Mouse (Mus musculus) G1E (cell line): ENCODE measurements at regions not wholly inside any gene's neighbourhood (a gene's known extent, or its start where the extent isn't known, plus 50 kb on each side); places are given as distances from the start of the nearest gene placed in this dataset.

Source experiments
- CTCF ChIP-seq: IDR thresholded peaks from 2 replicates; pipeline ENCODE4 v1.5.1; 2012; ENCODE audit warnings: low read depth, low read length, inconsistent platforms, mixed read lengths
- GATA1 ChIP-seq: IDR thresholded peaks from 2 replicates; pipeline ENCODE4 v1.6.1; 2012; ENCODE audit warnings: borderline replicate concordance, low read length, inconsistent platforms, mixed read lengths
- POLR2AphosphoS5 ChIP-seq: IDR thresholded peaks from 2 replicates; pipeline ENCODE4 v1.6.1; 2012; ENCODE audit warnings: low read depth, low read length, inconsistent platforms; ENCODE audit not compliant: insufficient replicate concordance
- TAL1 ChIP-seq: conservative IDR thresholded peaks from 2 replicates; pipeline ENCODE4 v1.6.1; 2012; ENCODE audit warnings: low read depth, low read length, inconsistent platforms, mixed read lengths

GRCm38 (mm10) chr2:78983944-78984498 is 116.1 kb downstream of the Ube2e3 start:
- TF ChIP-seq GATA1 = no peak
- no peak for TF ChIP-seq CTCF
- no peak for TF ChIP-seq TAL1
- no peak for TF ChIP-seq POLR2AphosphoS5
